Mouse (Mus musculus) lung, embryonic 14.5 days (tissue): ENCODE data around the gene Ap3m1. TPM values are rescaled to one million over a fixed set of nuclear protein-coding genes. Genes with fewer than 3 reads are reported as not detected.
A peak's percentile ranks its signal among the peaks of the same experiment; 100 is the strongest.

Experiments
- ATAC-seq: fragments of 200-750 bp; cut with Nextera tagmentation; 2 replicates; pipeline ENCODE4 v1.8.0; 2017; ENCODE audit warnings: mild to moderate bottlenecking, moderate TSS enrichment, moderate library complexity; ENCODE audit not compliant: insufficient read depth
- DNase-seq: peaks from one replicate; pipeline ENCODE4 v3.0.0-alpha.2; 2015
- H3K27ac ChIP-seq: fragments of 300-500 bp; sonication (generic); 2 replicates; pipeline ENCODE4 v1.5.1; 2014; ENCODE audit warnings: low read depth, mild to moderate bottlenecking, moderate library complexity
- H3K27me3 ChIP-seq: fragments of 300-500 bp; sonication (generic); 2 replicates; pipeline ENCODE4 v1.6.1; 2014; ENCODE audit warnings: low read length, control low read depth; ENCODE audit not compliant: insufficient read depth
- H3K36me3 ChIP-seq: fragments of 300-500 bp; sonication (generic); 2 replicates; pipeline ENCODE4 v1.6.1; 2014; ENCODE audit warnings: control low read depth; ENCODE audit not compliant: insufficient read depth
- H3K4me1 ChIP-seq: fragments of 300-500 bp; sonication (generic); 2 replicates; pipeline ENCODE4 v1.6.1; 2014; ENCODE audit warnings: antibody characterized with exemption, control low read depth; ENCODE audit not compliant: insufficient read depth
- H3K4me2 ChIP-seq: fragments of 300-500 bp; sonication (generic); 2 replicates; pipeline ENCODE4 v1.6.1; 2014; ENCODE audit warnings: mild to moderate bottlenecking
- H3K4me3 ChIP-seq: fragments of 300-500 bp; sonication (generic); 2 replicates; pipeline ENCODE4 v1.5.1; 2014; ENCODE audit warnings: low read depth, low read length
- H3K9ac ChIP-seq: fragments of 300-500 bp; sonication (generic); 2 replicates; pipeline ENCODE4 v1.6.1; 2014
- H3K9me3 ChIP-seq: fragments of 300-500 bp; sonication (generic); 2 replicates; pipeline ENCODE4 v1.6.1; 2016; ENCODE audit warnings: low read depth, low read length, control low read depth
- CTCF ChIP-seq: IDR thresholded peaks from 2 replicates; pipeline ENCODE4 v1.5.1; 2016; ENCODE audit warnings: antibody characterized with exemption, low read depth
- WGBS: fragments of 180-500 bp; shearing (Covaris S2); extraction: QIAGEN DNeasy Blood & Tissue Kit; methylation state at CpG from one replicate; pipeline ENCODE4 v1.1.7; 2014; 5-methylcytosine and 5-hydroxymethylcytosine counted together
- polyA plus RNA-seq: library from polyadenylated mRNA; unstranded; fragments of >200 nt; fragmentation: Nextera tagmentation; extraction: Ambion mirVana; gene quantifications from 2 replicates; pipeline ENCODE4 v1.2.1, GENCODE M21; 2014

Ap3m1 gene
- polyA plus RNA-seq, 1 experiment from 2014 or later, result 86.9 TPM

GRCm38 (mm10) chr14:20994475-20994874 lies 57.8 kb downstream of the Ap3m1 start:
- H3K27ac ChIP-seq, result peak overlapping the region; percentile 14; the same call in 1 of the 2 replicates
- peak; percentile 42 for TF ChIP-seq CTCF
- peaks cover 13% of the 10 kb centered on the region; the same call in 1 of the 2 replicates for H3K36me3 ChIP-seq
- H3K27me3 ChIP-seq, result no peaks in the 10 kb centered on the region
- 41% methylated on average over 3 of the region's 3 CpGs for WGBS
- no peaks in the 10 kb centered on the region for H3K9me3 ChIP-seq
- H3K4me3 ChIP-seq, result no peak overlapping the region
- H3K9ac ChIP-seq, result no peak overlapping the region
- DNase-seq (peak; percentile 83), ATAC-seq (peak; percentile 73; the same call in 1 of the 2 replicates)
- H3K4me2 ChIP-seq, result no peak overlapping the region
- 0 out of 2 replicates have a peak, but pooled peaks cover 2% of the 10 kb centered on the region for H3K4me1 ChIP-seq

GRCm38 (mm10) chr14:20993067-20993691 lies 59.1 kb downstream of the Ap3m1 start:
- Histone ChIP-seq H3K4me2 (no peak overlapping the region), H3K4me1 (0 out of 2 replicates have a peak, but pooled peaks cover 2% of the 10 kb centered on the region), H3K36me3 (peaks cover 11% of the 10 kb centered on the region; the same call in 1 of the 2 replicates), H3K9ac (no peak overlapping the region), H3K27me3 (no peaks in the 10 kb centered on the region), H3K27ac (no peak overlapping the region), H3K9me3 (no peaks in the 10 kb centered on the region), H3K4me3 (no peak overlapping the region)
- WGBS, result 43% methylated on average over 3 of the region's 3 CpGs
- TF ChIP-seq CTCF, result peak; percentile 83
- DNase-seq (peak; percentile 84), ATAC-seq (peak; percentile 58)

GRCm38 (mm10) chr14:20991492-20991891 lies 60.8 kb downstream of the Ap3m1 start:
- DNase-seq (no peak), ATAC-seq (no peak)
- TF ChIP-seq CTCF, result no peak
- no peak overlapping the region for H3K27ac ChIP-seq
- H3K4me3 ChIP-seq, result no peak overlapping the region
- no peak overlapping the region for H3K4me2 ChIP-seq
- H3K9ac ChIP-seq, result no peak overlapping the region
- H3K27me3 ChIP-seq, result no peaks in the 10 kb centered on the region
- 0 out of 2 replicates have a peak, but pooled peaks cover under 1% of the 10 kb centered on the region for H3K4me1 ChIP-seq
- 59% methylated on average over 1 of the region's 1 CpGs for WGBS
- peaks cover 19% of the 10 kb centered on the region for H3K36me3 ChIP-seq
- no peaks in the 10 kb centered on the region for H3K9me3 ChIP-seq

- Histone ChIP-seq H3K9ac (no peak overlapping the region), H3K4me3 (no peak overlapping the region), H3K4me1 (no peaks in the 10 kb centered on the region), H3K36me3 (peaks cover 17% of the 10 kb centered on the region), H3K27me3 (no peaks in the 10 kb centered on the region), H3K9me3 (no peaks in the 10 kb centered on the region), H3K4me2 (no peak overlapping the region), H3K27ac (no peak overlapping the region)
- DNase-seq (peak; percentile 28), ATAC-seq (no peak)
- WGBS, result 37% methylated on average over 3 of the region's 3 CpGs
- no peak for TF ChIP-seq CTCF
Measured at GRCm38 (mm10) chr14:20985482-20985881, 66.8 kb downstream of the Ap3m1 start.

- Histone ChIP-seq H3K4me2 (no peak overlapping the region), H3K9me3 (no peaks in the 10 kb centered on the region), H3K36me3 (peaks cover 17% of the 10 kb centered on the region), H3K4me1 (no peaks in the 10 kb centered on the region), H3K27ac (no peak overlapping the region; the same call in 1 of the 2 replicates), H3K27me3 (no peaks in the 10 kb centered on the region), H3K4me3 (no peak overlapping the region), H3K9ac (no peak overlapping the region)
- ATAC-seq, result no peak; the same call in 1 of the 2 replicates
- WGBS, result 52% methylated on average over 2 of the region's 2 CpGs
- DNase-seq, result peak; percentile 73
- TF ChIP-seq CTCF, result no peak
Measured at GRCm38 (mm10) chr14:20983832-20984231, 68.5 kb downstream of the Ap3m1 start.

Other genes starting within 250 kb of the Ap3m1 start
- gene Plau, start 215.8 kb downstream of the Ap3m1 start, polyA plus RNA-seq, result 0.99 TPM in 2 replicates
- 64.3 and 69.5 TPM in 2 replicates for gene Vcl, start 123.1 kb downstream of the Ap3m1 start, polyA plus RNA-seq
- 218 and 229 TPM in 2 replicates for gene Adk, start 66 bp upstream of the Ap3m1 start, polyA plus RNA-seq